Mouse (Mus musculus): ENCODE data around the gene Cdc73. TPM values are rescaled to one million over a fixed set of nuclear protein-coding genes. Genes with fewer than 3 reads are reported as not detected.

Gene Cdc73
- polyA plus RNA-seq, 2 experiments = 21.8 to 22.2 TPM

- no peak for TF ChIP-seq POLR2A (IDR thresholded peaks at IDR 0.05; ENCODE audit: borderline replicate concordance, extremely low read depth, insufficient read depth, insufficient read length)
- Histone ChIP-seq H3K36me3 (ENCODE audit: control insufficient read depth, insufficient read depth, low read length) (peaks cover 16% of the 10 kb centered on the region), H3K4me3 (replicated peaks; ENCODE audit: low read length) (peak overlapping the region; percentile 77), H3K9me3 (ENCODE audit: control insufficient read depth, low read length) (no peaks in the 10 kb centered on the region), H3K4me2 (replicated peaks; ENCODE audit: low read depth, low read length, severe bottlenecking) (peak overlapping the region; percentile 72), H3K4me1 (ENCODE audit: control insufficient read depth, insufficient read depth, low read length) (peaks cover 3% of the 10 kb centered on the region; the same call in 1 of the 2 replicates), H3K27me3 (ENCODE audit: control insufficient read depth, insufficient read depth, low read length) (no peaks in the 10 kb centered on the region), H3K27ac (replicated peaks; ENCODE audit: low read depth, low read length) (peak overlapping the region; percentile 77), H3K9ac (ENCODE audit: low read depth, low read length, severe bottlenecking) (peak overlapping the region; percentile 87)
- under 1% methylated on average over 60 of the region's 71 CpGs for WGBS
- ATAC-seq (ENCODE audit: low FRiP score, low read depth) = peak; percentile 88
- peak; percentile 77 for DNase-seq (ENCODE audit: low spot score)
Observed at GRCm38 (mm10) chr1:143739361-143740350, 37.0 kb upstream of the Cdc73 start.

GRCm38 (mm10) chr1:143738811-143739210 is 36.1 kb upstream of the Cdc73 start:
- Histone ChIP-seq H3K27me3 (ENCODE audit: control insufficient read depth, insufficient read depth, low read length) (no peaks in the 10 kb centered on the region), H3K36me3 (ENCODE audit: control insufficient read depth, insufficient read depth, low read length) (peaks cover 15% of the 10 kb centered on the region), H3K9ac (ENCODE audit: low read depth, low read length, severe bottlenecking) (peak overlapping the region; percentile 87), H3K4me1 (ENCODE audit: control insufficient read depth, insufficient read depth, low read length) (peaks cover 3% of the 10 kb centered on the region; the same call in 1 of the 2 replicates), H3K4me2 (replicated peaks; ENCODE audit: low read depth, low read length, severe bottlenecking) (peak overlapping the region; percentile 72), H3K27ac (replicated peaks; ENCODE audit: low read depth, low read length) (no peak overlapping the region), H3K4me3 (replicated peaks; ENCODE audit: low read length) (peak overlapping the region; percentile 77), H3K9me3 (ENCODE audit: control insufficient read depth, low read length) (no peaks in the 10 kb centered on the region)
- TF ChIP-seq POLR2A (IDR thresholded peaks at IDR 0.05; ENCODE audit: borderline replicate concordance, extremely low read depth, insufficient read depth, insufficient read length) = no peak
- no peak for DNase-seq (ENCODE audit: low spot score)
- 25% methylated on average over 11 of the region's 11 CpGs for WGBS
- ATAC-seq (ENCODE audit: low FRiP score, low read depth) = no peak

GRCm38 (mm10) chr1:143733914-143734410 is 31.3 kb upstream of the Cdc73 start:
- Histone ChIP-seq H3K4me2 (replicated peaks; ENCODE audit: low read depth, low read length, severe bottlenecking) (no peak overlapping the region), H3K9ac (ENCODE audit: low read depth, low read length, severe bottlenecking) (no peak overlapping the region), H3K27ac (replicated peaks; ENCODE audit: low read depth, low read length) (no peak overlapping the region), H3K4me3 (replicated peaks; ENCODE audit: low read length) (no peak overlapping the region), H3K27me3 (ENCODE audit: control insufficient read depth, insufficient read depth, low read length) (no peaks in the 10 kb centered on the region), H3K36me3 (ENCODE audit: control insufficient read depth, insufficient read depth, low read length) (no peaks in the 10 kb centered on the region), H3K4me1 (ENCODE audit: control insufficient read depth, insufficient read depth, low read length) (peaks cover 3% of the 10 kb centered on the region; the same call in 1 of the 2 replicates), H3K9me3 (ENCODE audit: control insufficient read depth, low read length) (no peaks in the 10 kb centered on the region)
- 73% methylated on average over 5 of the region's 5 CpGs for WGBS
- no peak for DNase-seq (ENCODE audit: low spot score)
- TF ChIP-seq POLR2A (IDR thresholded peaks at IDR 0.05; ENCODE audit: borderline replicate concordance, extremely low read depth, insufficient read depth, insufficient read length) = no peak
- no peak for ATAC-seq (ENCODE audit: low FRiP score, low read depth)

- H3K9ac ChIP-seq (ENCODE audit: low read depth, low read length, severe bottlenecking) = no peak overlapping the region
- no peak overlapping the region for H3K4me3 ChIP-seq (replicated peaks; ENCODE audit: low read length)
- DNase-seq (ENCODE audit: low spot score) (no peak), ATAC-seq (ENCODE audit: low FRiP score, low read depth) (no peak)
- no peaks in the 10 kb centered on the region for H3K4me1 ChIP-seq (ENCODE audit: control insufficient read depth, insufficient read depth, low read length)
- no peak overlapping the region for H3K4me2 ChIP-seq (replicated peaks; ENCODE audit: low read depth, low read length, severe bottlenecking)
- H3K27ac ChIP-seq (replicated peaks; ENCODE audit: low read depth, low read length) = no peak overlapping the region
- H3K27me3 ChIP-seq (ENCODE audit: control insufficient read depth, insufficient read depth, low read length) = no peaks in the 10 kb centered on the region
- TF ChIP-seq POLR2A (IDR thresholded peaks at IDR 0.05; ENCODE audit: borderline replicate concordance, extremely low read depth, insufficient read depth, insufficient read length) = no peak
- H3K36me3 ChIP-seq (ENCODE audit: control insufficient read depth, insufficient read depth, low read length) = no peaks in the 10 kb centered on the region
- no peaks in the 10 kb centered on the region for H3K9me3 ChIP-seq (ENCODE audit: control insufficient read depth, low read length)
- WGBS = 45% methylated on average over 4 of the region's 4 CpGs
Observed at GRCm38 (mm10) chr1:143731691-143732090, 29.0 kb upstream of the Cdc73 start.

GRCm38 (mm10) chr1:143730899-143731298 is 28.2 kb upstream of the Cdc73 start:
- DNase-seq (ENCODE audit: low spot score) = no peak
- H3K27me3 ChIP-seq (ENCODE audit: control insufficient read depth, insufficient read depth, low read length) = no peaks in the 10 kb centered on the region
- H3K4me3 ChIP-seq (replicated peaks; ENCODE audit: low read length) = no peak overlapping the region
- no peak for ATAC-seq (ENCODE audit: low FRiP score, low read depth)
- H3K9ac ChIP-seq (ENCODE audit: low read depth, low read length, severe bottlenecking) = no peak overlapping the region
- TF ChIP-seq POLR2A (IDR thresholded peaks at IDR 0.05; ENCODE audit: borderline replicate concordance, extremely low read depth, insufficient read depth, insufficient read length) = no peak
- 84% methylated on average over 2 of the region's 2 CpGs for WGBS
- H3K9me3 ChIP-seq (ENCODE audit: control insufficient read depth, low read length) = no peaks in the 10 kb centered on the region
- no peak overlapping the region for H3K4me2 ChIP-seq (replicated peaks; ENCODE audit: low read depth, low read length, severe bottlenecking)
- H3K27ac ChIP-seq (replicated peaks; ENCODE audit: low read depth, low read length) = no peak overlapping the region
- no peaks in the 10 kb centered on the region for H3K4me1 ChIP-seq (ENCODE audit: control insufficient read depth, insufficient read depth, low read length)
- H3K36me3 ChIP-seq (ENCODE audit: control insufficient read depth, insufficient read depth, low read length) = no peaks in the 10 kb centered on the region
